9 mouse cellular contexts compared by ENCODE assay signal in the genomic region with DNA sequence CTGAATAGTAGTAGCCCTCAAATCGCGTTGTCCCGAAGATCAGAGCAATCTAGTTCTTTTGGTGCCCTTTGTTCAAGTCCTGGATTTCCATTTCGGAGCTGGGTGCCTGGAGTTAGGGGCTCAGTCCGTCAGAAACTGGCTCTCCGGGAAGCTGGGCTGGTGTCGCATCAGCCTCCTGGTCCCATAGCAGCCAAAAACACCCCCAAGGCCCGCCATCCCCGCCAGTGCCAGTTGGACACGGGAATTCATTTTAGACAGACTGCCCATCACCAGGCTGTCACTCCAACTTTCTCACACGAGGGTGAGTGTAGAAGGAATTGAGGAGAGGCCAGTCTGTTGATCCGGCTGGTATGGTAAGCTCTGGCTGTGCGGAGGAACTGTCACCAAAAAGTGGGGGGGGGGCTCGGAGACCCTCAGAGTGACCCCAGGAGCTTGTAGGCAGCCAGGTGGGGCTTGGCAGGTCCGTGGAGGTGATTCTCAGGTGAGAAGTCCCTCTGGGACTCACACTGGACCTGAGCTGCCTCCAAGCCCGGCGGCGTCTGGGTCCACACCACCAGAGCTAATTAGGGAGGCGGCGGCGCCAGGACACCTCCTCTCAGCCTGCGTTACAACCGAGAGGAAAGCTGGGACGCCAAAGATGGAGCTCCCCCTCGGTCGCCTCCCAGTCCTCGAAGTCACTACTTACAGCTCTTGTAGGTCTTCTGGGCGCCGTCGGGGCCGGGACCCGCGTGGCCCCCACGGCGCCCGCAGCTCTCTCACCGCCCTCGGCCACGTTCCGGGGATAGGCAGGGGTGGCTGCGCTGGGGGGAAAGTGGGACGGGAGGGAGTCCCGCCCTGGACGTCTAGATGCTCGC. TPM values are rescaled to one million over a fixed set of nuclear protein-coding genes. Genes with fewer than 3 reads are reported as not detected.
DNase-seq lines count a peak whose midpoint lies in the region; ATAC-seq and TF ChIP-seq lines count a peak whose summit lies in the region.
"Had no signal": no experiment of that assay in that cellular context is flagged by ENCODE, and none has a peak within 500 bp of the region (broad histone marks: within the 10 kb centered on the region; RNA-seq: fewer than 3 reads in every experiment).

No protein-coding gene starts in this region.

- no peak overlapping the region for H3K27ac ChIP-seq in kidney, adult 2 months (ENCODE audit: insufficient read depth, low read depth, low read length)
- peak overlapping the region; percentile 83 for H3K27ac ChIP-seq in embryonic facial prominence, embryonic 15.5 days (replicated peaks)
- H3K27ac ChIP-seq in kidney, postnatal 0 days: peak overlapping the region; percentile 32

- no peak for TF ChIP-seq POLR2A in kidney, adult 2 months (IDR thresholded peaks at IDR 0.05; ENCODE audit: low read depth, low read length)
- no peak for TF ChIP-seq POLR2A in myocyte (IDR thresholded peaks at IDR 0.05; ENCODE audit: insufficient read length, low read depth)

- ATAC-seq in embryonic facial prominence, embryonic 15.5 days (ENCODE audit: insufficient number of reproducible peaks, low FRiP score, low TSS enrichment, low read depth): no peak
- ATAC-seq in kidney, postnatal 0 days (replicated peaks; ENCODE audit: low FRiP score, low read depth): no peak
- no peak for ATAC-seq in cerebellum, adult (ENCODE audit: insufficient number of reproducible peaks, low FRiP score, low TSS enrichment)
- no peak for ATAC-seq in megakaryocyte-erythroid progenitor cell, adult 5-6 weeks (replicated peaks; ENCODE audit: low FRiP score, low TSS enrichment, poor library complexity, severe bottlenecking)

- no peak overlapping the region for H3ac ChIP-seq in myocyte (ENCODE audit: control insufficient read depth, insufficient read length)

- H3K36me3 ChIP-seq in kidney, adult 2 months (ENCODE audit: control insufficient read depth, insufficient read depth, low read length): no peaks in the 10 kb centered on the region
- peaks cover 6% of the 10 kb centered on the region; the same call in 1 of the 2 replicates for H3K36me3 ChIP-seq in embryonic facial prominence, embryonic 15.5 days
- no peaks in the 10 kb centered on the region for H3K36me3 ChIP-seq in kidney, postnatal 0 days (ENCODE audit: insufficient read depth, low read length)
- H3K36me3 ChIP-seq in myocyte (ENCODE audit: control insufficient read depth, insufficient read depth): no peaks in the 10 kb centered on the region

- no peaks in the 10 kb centered on the region for H3K9me3 ChIP-seq in embryonic facial prominence, embryonic 15.5 days (replicated peaks)
- H3K9me3 ChIP-seq in kidney, postnatal 0 days (replicated peaks; ENCODE audit: low read length): no peaks in the 10 kb centered on the region

- peak overlapping the region; percentile 74 for H3K4me3 ChIP-seq in kidney, adult 2 months (ENCODE audit: insufficient read depth, low read depth, low read length)
- H3K4me3 ChIP-seq in embryonic facial prominence, embryonic 15.5 days (replicated peaks): peak overlapping the region; percentile 61
- H3K4me3 ChIP-seq in kidney, postnatal 0 days (replicated peaks; ENCODE audit: low read depth, low read length): peak overlapping the region; percentile 69
- no peak overlapping the region for H3K4me3 ChIP-seq in myocyte

- TF ChIP-seq CTCF in kidney, adult 2 months (conservative IDR thresholded peaks at IDR 0.05; ENCODE audit: insufficient read depth, insufficient read length, low read depth, low read length): no peak
- no peak for TF ChIP-seq CTCF in kidney, postnatal 0 days (IDR thresholded peaks at IDR 0.05; ENCODE audit: low read depth)

- DNase-seq in kidney, adult 2 months: peak; percentile 8
- DNase-seq in kidney, adult 11 months: no peak
- peak; percentile 39 for DNase-seq in kidney, postnatal 0 days (ENCODE audit: low spot score)
- DNase-seq in c-Kit-positive CD71-positive TER-119-positive erythroid progenitor cells, embryonic 14.5 days (ENCODE audit: low spot score): no peak

- no peaks in the 10 kb centered on the region for H3K27me3 ChIP-seq in kidney, adult 2 months (replicated peaks; ENCODE audit: control insufficient read depth, insufficient read depth, low read length)
- no peaks in the 10 kb centered on the region for H3K27me3 ChIP-seq in embryonic facial prominence, embryonic 15.5 days
- H3K27me3 ChIP-seq in kidney, postnatal 0 days (ENCODE audit: insufficient read depth, low read length): peaks cover 10% of the 10 kb centered on the region; the same call in 1 of the 2 replicates
- H3K27me3 ChIP-seq in myocyte (ENCODE audit: control insufficient read depth, insufficient read depth, insufficient read length): peaks cover 30% of the 10 kb centered on the region

- no peaks in the 10 kb centered on the region for H3K79me2 ChIP-seq in myocyte (ENCODE audit: control insufficient read depth, insufficient read depth)

- H3K4me1 ChIP-seq in kidney, adult 2 months (ENCODE audit: control insufficient read depth, insufficient read depth, low read length): no peaks in the 10 kb centered on the region; the same call in 1 of the 2 replicates
- H3K4me1 ChIP-seq in embryonic facial prominence, embryonic 15.5 days: peaks cover 54% of the 10 kb centered on the region
- H3K4me1 ChIP-seq in kidney, postnatal 0 days (replicated peaks; ENCODE audit: insufficient read depth, low read length): peaks cover 7% of the 10 kb centered on the region

- 1% methylated on average over 45 of the region's 45 CpGs for WGBS in kidney, adult 2 months
- WGBS in embryonic facial prominence, embryonic 15.5 days: under 1% methylated on average over 45 of the region's 45 CpGs
- WGBS in kidney, postnatal 0 days: 2% methylated on average over 45 of the region's 45 CpGs

- peak overlapping the region; percentile 58 for H3K4me2 ChIP-seq in embryonic facial prominence, embryonic 15.5 days (replicated peaks)
- H3K4me2 ChIP-seq in kidney, postnatal 0 days (ENCODE audit: low read length): peak overlapping the region; percentile 91
- H3K4me2 ChIP-seq in myocyte (ENCODE audit: low read depth): peak overlapping the region; percentile 52

- peak overlapping the region; percentile 47 for H3K9ac ChIP-seq in embryonic facial prominence, embryonic 15.5 days
- H3K9ac ChIP-seq in kidney, postnatal 0 days (ENCODE audit: low read depth, low read length): peak overlapping the region; percentile 67

TF ChIP-seq in myocyte, 11 proteins besides CTCF, POLR2A, EP300 and RAD21:
- TF ChIP-seq SRF (IDR thresholded peaks at IDR 0.05; ENCODE audit: control insufficient read depth, insufficient read length, low read depth) (no peak), MYOG (IDR thresholded peaks at IDR 0.05; ENCODE audit: control insufficient read depth in 1 of 3, insufficient read depth in 1 of 3, insufficient read length in 2 of 3, low read depth in 2 of 3) (no peak), POLR2AphosphoS2 (IDR thresholded peaks at IDR 0.05; ENCODE audit: insufficient read length, low read depth) (no peak), E2F4 (IDR thresholded peaks at IDR 0.05; ENCODE audit: insufficient read depth) (no peak), USF1 (IDR thresholded peaks at IDR 0.05; ENCODE audit: low read depth) (no peak), CEBPB (IDR thresholded peaks at IDR 0.05; ENCODE audit: insufficient read depth, poor library complexity, severe bottlenecking) (no peak), REST (IDR thresholded peaks at IDR 0.05; ENCODE audit: insufficient read depth, insufficient read length) (no peak), MAX (IDR thresholded peaks at IDR 0.05; ENCODE audit: low read depth) (no peak), TCF12 (IDR thresholded peaks at IDR 0.05; ENCODE audit: insufficient read depth, poor library complexity, severe bottlenecking) (no peak), TCF3 (IDR thresholded peaks at IDR 0.05; ENCODE audit: insufficient read length, low read depth) (no peak), MYOD1 (IDR thresholded peaks at IDR 0.05; ENCODE audit: control insufficient read depth in 1 of 3, insufficient read length in 2 of 3, low read depth in 2 of 3) (no peak)

RNA-seq across cellular contexts. Expression of gene Mdfi, which starts 0.6 kb away (rescaled TPM):
- 4.9 and 6.6 TPM in 2 replicates for polyA plus RNA-seq in kidney, adult 2 months (2012; rRNA removed)
- 21.2 and 25.3 TPM in 2 replicates for polyA plus RNA-seq in embryonic facial prominence, embryonic 15.5 days (2015; fragmentation: Nextera tagmentation; extraction: Ambion mirVana)
- polyA plus RNA-seq in kidney, postnatal 0 days (2015; fragmentation: Nextera tagmentation; extraction: Ambion mirVana): 5.5 and 6.2 TPM in 2 replicates
- 1.1 TPM for polyA plus RNA-seq in myocyte (2012; fragmentation: generic; extraction: Trizol)
- 1.3 TPM in 1 of 2 replicates, not detected in the other for total RNA-seq in megakaryocyte-erythroid progenitor cell, adult 5-6 weeks (2014; fragmentation: Nextera tagmentation)
- total RNA-seq in megakaryocyte-erythroid progenitor cell, adult 5-6 weeks (2017): 1.8 TPM in 1 of 2 replicates, not detected in the other
- total RNA-seq: MEL had no signal

Comparison
In these comparisons a context has a peak if more than half of its experiments do, and no peak if none do; other contexts are left out.
1. DNase-seq: peak in kidney, adult 2 months (single experiment) and kidney, postnatal 0 days (single experiment); none in kidney, adult 11 months (single experiment) and c-Kit-positive CD71-positive TER-119-positive erythroid progenitor cells, embryonic 14.5 days (single experiment).
2. Peak in every context shown above with its lines, with median percentiles within 50 percentile points of each other: H3K4me2 ChIP-seq.